Mouse (Mus musculus) embryonic facial prominence, embryonic 14.5 days (tissue): ENCODE results near the gene Btnl2. TPM values are rescaled to one million over a fixed set of nuclear protein-coding genes. Genes with fewer than 3 reads are reported as not detected.

Source experiments
- ATAC-seq: fragments of 200-750 bp; cut with Nextera tagmentation; 2 replicates; pipeline ENCODE4 v1.8.0; 2017; ENCODE audit warnings: low read depth, moderate number of reproducible peaks, moderate TSS enrichment
- DNase-seq: peaks from one replicate; pipeline ENCODE4 v3.0.0-alpha.2; 2015; ENCODE audit warnings: low spot score
- H3K27ac ChIP-seq: fragments of 300-500 bp; sonication (generic); replicated peaks from 2 replicates; pipeline ENCODE4 v1.5.1; 2014; ENCODE audit warnings: low read depth, mild to moderate bottlenecking, low read length, moderate library complexity
- H3K27me3 ChIP-seq: fragments of 300-500 bp; sonication (generic); replicated peaks from 2 replicates; pipeline ENCODE4 v1.6.1; 2014; ENCODE audit warnings: low read length; ENCODE audit not compliant: control insufficient read depth, insufficient read depth
- H3K36me3 ChIP-seq: fragments of 300-500 bp; sonication (generic); 2 replicates; pipeline ENCODE4 v1.6.1; 2014; ENCODE audit warnings: low read length, mixed read lengths; ENCODE audit not compliant: control insufficient read depth, insufficient read depth
- H3K4me1 ChIP-seq: fragments of 300-500 bp; sonication (generic); 2 replicates; pipeline ENCODE4 v1.6.1; 2014; ENCODE audit warnings: antibody characterized with exemption, low read length; ENCODE audit not compliant: control insufficient read depth, insufficient read depth
- H3K4me2 ChIP-seq: fragments of 300-500 bp; sonication (generic); 2 replicates; pipeline ENCODE4 v1.6.1; 2014; ENCODE audit warnings: low read depth, mild to moderate bottlenecking, low read length, moderate library complexity, mixed read lengths
- H3K4me3 ChIP-seq: fragments of 300-500 bp; sonication (generic); 2 replicates; pipeline ENCODE4 v1.5.1; 2014; ENCODE audit warnings: low read depth, mild to moderate bottlenecking, low read length
- H3K9ac ChIP-seq: fragments of 300-500 bp; sonication (generic); 2 replicates; pipeline ENCODE4 v1.6.1; 2014; ENCODE audit warnings: low read depth, mild to moderate bottlenecking, low read length, moderate library complexity, mixed read lengths
- H3K9me3 ChIP-seq: fragments of 300-500 bp; sonication (generic); 2 replicates; pipeline ENCODE4 v1.6.1; 2016; ENCODE audit warnings: low read length; ENCODE audit not compliant: control insufficient read depth
- WGBS: fragments of 180-500 bp; shearing (Covaris S2); extraction: QIAGEN DNeasy Blood & Tissue Kit; methylation state at CpG from one replicate; pipeline ENCODE4 v1.1.7; 2014; 5-methylcytosine and 5-hydroxymethylcytosine counted together
- polyA plus RNA-seq: library from polyadenylated mRNA; unstranded; fragments of >200 nt; fragmentation: Nextera tagmentation; extraction: Ambion mirVana; gene quantifications from 2 replicates; pipeline ENCODE4 v1.2.1, GENCODE M21; 2014

The Btnl2 gene
- polyA plus RNA-seq, 1 experiment from 2014 or later, result not detected

DNA sequence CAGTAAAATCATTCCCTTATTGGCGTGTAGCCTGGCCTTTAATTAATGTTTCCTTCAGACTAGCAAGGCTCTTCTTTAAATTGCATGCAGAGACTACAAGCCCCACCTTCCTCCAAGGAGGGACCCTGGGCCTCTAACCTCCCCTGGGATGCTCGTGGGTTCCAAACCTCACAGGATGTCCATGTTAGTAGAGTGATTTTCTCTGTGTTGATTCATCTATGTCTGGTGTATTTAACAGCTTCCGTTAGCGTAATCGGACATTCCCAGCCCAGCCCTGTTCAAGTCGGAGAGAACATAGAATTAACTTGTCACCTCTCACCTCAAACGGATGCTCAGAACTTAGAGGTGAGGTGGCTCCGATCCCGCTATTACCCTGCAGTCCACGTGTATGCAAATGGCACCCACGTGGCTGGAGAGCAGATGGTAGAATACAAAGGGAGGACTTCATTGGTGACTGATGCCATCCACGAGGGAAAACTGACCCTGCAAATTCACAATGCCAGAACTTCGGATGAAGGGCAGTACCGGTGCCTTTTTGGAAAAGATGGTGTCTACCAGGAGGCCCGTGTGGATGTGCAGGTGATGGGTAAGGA, 8.4 kb downstream of the Btnl2 start:
- H3K9ac ChIP-seq, result no peak overlapping the region
- no peak for DNase-seq
- no peaks in the 10 kb centered on the region for H3K36me3 ChIP-seq
- H3K27ac ChIP-seq, result no peak overlapping the region
- H3K27me3 ChIP-seq, result no peaks in the 10 kb centered on the region
- H3K9me3 ChIP-seq, result no peaks in the 10 kb centered on the region
- no peak for ATAC-seq
- no peak overlapping the region for H3K4me3 ChIP-seq
- H3K4me2 ChIP-seq, result no peak overlapping the region
- WGBS, result 79% methylated on average over 15 of the region's 15 CpGs
- no peaks in the 10 kb centered on the region for H3K4me1 ChIP-seq

DNA sequence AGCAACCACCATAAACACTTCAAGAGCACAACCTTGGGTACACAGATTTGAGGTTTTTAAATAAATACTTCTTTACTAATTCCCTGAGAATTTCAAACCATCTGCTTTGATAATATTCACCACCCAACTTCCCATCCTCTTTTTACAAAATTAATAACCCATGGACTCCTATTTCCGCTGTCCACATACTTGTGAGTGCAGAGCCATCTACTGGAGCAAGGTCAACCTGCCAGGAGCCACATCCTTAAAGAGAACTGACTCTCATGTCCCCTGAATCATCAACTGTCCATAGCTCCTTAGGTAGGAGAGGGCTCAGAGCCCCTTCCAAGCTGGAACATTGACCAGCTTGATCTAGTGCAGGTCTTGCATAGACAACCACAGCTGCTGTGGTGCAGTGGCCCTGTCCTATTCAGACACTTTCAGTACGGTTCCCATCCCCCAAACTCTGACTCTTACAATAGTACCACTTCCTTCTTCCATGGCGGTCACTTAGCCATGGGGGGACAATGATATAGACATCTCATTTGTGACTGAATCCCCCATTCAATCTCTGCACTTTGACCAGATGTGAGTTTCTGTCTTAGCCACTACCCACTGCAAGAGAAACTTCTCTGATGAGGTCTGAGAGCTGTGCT, 9.2 kb downstream of the Btnl2 start:
- ATAC-seq (no peak), DNase-seq (no peak)
- Histone ChIP-seq H3K27me3 (no peaks in the 10 kb centered on the region), H3K4me2 (no peak overlapping the region), H3K9me3 (no peaks in the 10 kb centered on the region), H3K4me3 (no peak overlapping the region), H3K9ac (no peak overlapping the region), H3K27ac (no peak overlapping the region), H3K4me1 (no peaks in the 10 kb centered on the region), H3K36me3 (no peaks in the 10 kb centered on the region)
- WGBS, result 80% methylated on average over 3 of the region's 3 CpGs

DNA sequence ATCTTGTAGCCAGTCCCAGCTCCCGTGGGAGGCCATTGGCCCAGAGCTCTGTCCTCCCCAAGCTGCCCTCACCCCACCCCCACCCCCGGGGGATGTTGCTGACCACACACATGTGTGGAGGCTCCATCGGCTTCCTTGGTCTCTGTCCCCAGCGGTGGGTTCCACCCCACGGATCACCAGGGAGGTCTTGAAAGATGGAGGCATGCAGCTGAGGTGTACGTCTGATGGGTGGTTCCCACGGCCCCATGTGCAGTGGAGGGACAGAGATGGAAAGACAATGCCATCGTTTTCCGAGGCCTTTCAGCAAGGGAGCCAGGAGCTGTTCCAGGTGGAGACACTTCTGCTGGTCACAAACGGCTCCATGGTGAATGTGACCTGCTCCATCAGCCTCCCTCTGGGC, 10.4 kb downstream of the Btnl2 start:
- 78% methylated on average over 10 of the region's 10 CpGs for WGBS
- Histone ChIP-seq H3K36me3 (no peaks in the 10 kb centered on the region), H3K9ac (no peak overlapping the region), H3K9me3 (no peaks in the 10 kb centered on the region), H3K4me3 (no peak overlapping the region), H3K4me2 (no peak overlapping the region), H3K27me3 (no peaks in the 10 kb centered on the region), H3K4me1 (no peaks in the 10 kb centered on the region), H3K27ac (no peak overlapping the region)
- no peak for DNase-seq
- no peak for ATAC-seq

DNA sequence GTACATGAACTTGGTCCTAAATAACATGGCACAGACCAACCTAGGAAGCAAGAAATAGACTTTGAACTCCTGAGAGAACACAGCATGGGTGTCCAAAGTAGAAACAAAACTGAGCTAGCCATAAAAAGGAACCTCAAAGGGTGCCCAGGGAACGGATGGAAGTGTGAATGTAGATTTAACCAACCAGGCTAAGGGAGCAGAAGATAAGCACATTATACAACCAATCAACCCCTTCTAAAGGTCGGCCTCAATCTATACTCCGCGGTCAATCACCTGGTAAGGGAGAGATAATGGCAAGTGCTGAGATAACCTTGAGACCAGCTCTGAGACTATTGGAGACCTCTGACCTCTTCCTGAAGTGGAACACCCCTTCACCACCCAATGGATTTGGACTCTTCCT, 15.9 kb downstream of the Btnl2 start:
- no peaks in the 10 kb centered on the region for H3K4me1 ChIP-seq
- DNase-seq, result no peak
- no peak overlapping the region for H3K4me3 ChIP-seq
- H3K4me2 ChIP-seq, result no peak overlapping the region
- whole genome bisulfite sequencing, result 83% methylated on average over 4 of the region's 4 CpGs
- H3K27ac ChIP-seq, result no peak overlapping the region
- H3K36me3 ChIP-seq, result no peaks in the 10 kb centered on the region
- H3K9ac ChIP-seq, result no peak overlapping the region
- ATAC-seq, result no peak
- no peaks in the 10 kb centered on the region for H3K27me3 ChIP-seq
- H3K9me3 ChIP-seq, result no peaks in the 10 kb centered on the region

DNA sequence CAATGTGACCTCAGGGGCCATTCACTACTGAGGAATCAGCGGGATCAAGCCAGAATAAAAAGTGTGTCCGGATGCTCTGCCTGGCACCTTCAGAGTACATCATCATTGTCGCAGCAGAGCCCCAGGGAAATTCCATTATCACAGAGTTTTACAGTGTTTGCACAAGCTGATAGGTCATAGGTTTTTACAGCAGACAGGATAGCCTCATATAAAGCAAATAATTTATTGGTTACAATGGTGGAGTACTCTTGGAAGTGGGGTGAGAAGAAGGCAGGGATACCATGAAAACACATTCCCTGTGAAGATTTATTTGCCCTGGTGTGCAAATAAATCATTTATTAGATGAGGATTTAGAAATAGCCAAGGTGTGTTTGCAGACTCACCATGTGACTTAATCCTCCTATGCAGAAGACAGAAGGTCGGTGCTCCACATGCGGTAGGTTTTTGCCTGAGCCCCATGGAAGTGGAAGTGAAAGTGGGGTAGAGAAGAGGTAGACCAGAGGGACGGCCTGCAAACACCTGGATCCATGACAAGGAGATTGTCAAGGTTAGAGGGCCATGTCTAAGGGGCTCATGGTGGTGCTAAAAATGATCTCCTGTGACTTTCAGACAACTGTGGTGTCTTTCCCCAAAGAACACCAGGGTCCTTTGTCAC, 18.6 kb downstream of the Btnl2 start:
- Histone ChIP-seq H3K4me1 (no peaks in the 10 kb centered on the region), H3K9ac (no peak overlapping the region), H3K9me3 (no peaks in the 10 kb centered on the region), H3K27ac (no peak overlapping the region), H3K36me3 (no peaks in the 10 kb centered on the region), H3K4me2 (no peak overlapping the region), H3K4me3 (no peak overlapping the region), H3K27me3 (no peaks in the 10 kb centered on the region)
- WGBS, result 75% methylated on average over 6 of the region's 6 CpGs
- ATAC-seq (no peak), DNase-seq (no peak)

DNA sequence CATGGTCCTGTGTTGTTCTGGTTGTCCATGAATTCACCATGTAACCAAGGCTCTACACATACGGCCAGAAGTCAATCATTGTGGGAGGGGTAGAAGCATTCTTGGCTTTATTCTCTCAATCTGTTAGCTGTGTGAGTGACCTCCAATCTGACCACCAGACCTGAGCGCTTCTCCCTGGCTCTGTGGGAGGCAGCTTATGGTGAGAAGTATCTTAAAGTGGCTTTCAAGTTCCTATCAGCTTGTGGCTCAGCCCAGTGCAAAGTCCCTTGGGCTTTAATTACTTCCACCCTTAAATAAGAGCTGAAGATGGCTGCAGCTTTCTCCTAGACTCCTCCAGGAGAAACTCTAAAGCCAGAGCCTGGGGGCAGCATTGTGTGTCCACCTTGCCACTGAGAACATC, 22.2 kb downstream of the Btnl2 start, which contains the start of gene Btnl1:
Btnl1 (plus strand) TSS at position 286 of the 400 bp plus-strand sequence.
- no peak for ATAC-seq
- Histone ChIP-seq H3K27ac (no peak within 1 kb of the TSS), H3K27me3 (no peaks in the 10 kb centered on the region)

DNA sequence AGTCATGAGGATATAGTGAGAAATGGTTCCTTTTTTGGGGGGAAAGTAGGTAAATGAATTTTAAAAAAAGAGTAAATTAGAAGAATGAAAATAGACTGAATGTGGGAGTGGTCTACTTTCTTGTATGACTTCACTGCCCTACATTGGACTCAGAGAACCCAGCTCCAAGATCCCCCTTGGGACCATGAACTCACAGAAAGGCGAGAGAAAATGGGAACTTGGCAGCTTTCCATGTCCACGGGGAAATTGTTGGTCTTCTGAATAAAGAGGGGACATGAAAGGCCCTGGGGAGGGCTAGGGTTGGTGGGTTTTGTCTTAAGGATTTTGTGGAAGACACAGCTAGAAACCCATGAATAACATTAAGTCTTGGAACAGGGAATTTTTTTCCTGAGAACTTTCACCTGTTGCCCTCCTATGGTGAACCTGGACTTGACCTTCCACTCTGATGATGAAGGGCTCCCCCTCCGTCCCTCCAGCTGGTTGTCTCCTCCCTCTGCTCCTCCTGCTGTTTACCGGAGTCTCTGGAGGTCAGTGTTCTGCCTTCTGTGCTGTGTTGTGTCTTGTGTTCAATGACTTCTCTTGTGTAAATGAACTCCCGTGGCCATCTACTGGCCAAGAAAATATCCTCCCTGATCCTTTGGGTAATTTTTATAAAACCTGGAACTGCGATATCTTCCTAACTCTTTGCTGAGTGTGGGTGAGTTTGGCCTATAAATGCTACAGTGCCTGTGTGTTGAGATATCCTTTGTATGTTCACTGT, 23.0 kb downstream of the Btnl2 start:
- ATAC-seq (no peak), DNase-seq (no peak)
- H3K9ac ChIP-seq, result no peak overlapping the region
- no peak overlapping the region for H3K4me3 ChIP-seq
- H3K27ac ChIP-seq, result no peak overlapping the region
- no peaks in the 10 kb centered on the region for H3K27me3 ChIP-seq
- no peaks in the 10 kb centered on the region for H3K36me3 ChIP-seq
- no peak overlapping the region for H3K4me2 ChIP-seq
- H3K9me3 ChIP-seq, result no peaks in the 10 kb centered on the region
- H3K4me1 ChIP-seq, result no peaks in the 10 kb centered on the region
- WGBS, result 59% methylated on average over 6 of the region's 6 CpGs

More for the DNA sequence above, 22.2 kb downstream of the Btnl2 start, which contains the start of gene Btnl1:
- DNase-seq, result no peak
- Histone ChIP-seq H3K9me3 (no peaks in the 10 kb centered on the region), H3K4me3 (no peak within 1 kb of the TSS), H3K36me3 (no peaks in the 10 kb centered on the region), H3K4me1 (no peaks in the 10 kb centered on the region), H3K9ac (no peak within 1 kb of the TSS), H3K4me2 (no peak within 1 kb of the TSS)
- WGBS, result 79% methylated on average over 2 of the region's 2 CpGs

DNA sequence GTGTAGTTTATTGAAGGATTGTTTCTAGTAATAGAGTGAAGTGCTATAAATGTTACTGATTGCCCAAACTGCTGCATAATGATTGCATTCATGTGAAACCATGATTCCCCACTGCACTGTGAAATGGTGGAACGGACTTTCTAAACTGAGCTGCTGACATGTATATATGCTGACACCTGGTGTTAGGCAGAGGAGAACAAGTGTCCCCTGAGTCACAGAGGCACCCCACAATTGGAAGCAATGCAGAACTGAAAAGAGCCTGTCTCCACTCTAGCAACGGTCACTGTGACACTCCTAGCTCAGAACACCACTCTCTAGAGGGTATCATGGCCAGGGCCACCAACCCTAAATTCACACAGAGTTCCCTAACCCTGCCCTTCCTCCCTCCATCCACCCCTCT, 24.1 kb downstream of the Btnl2 start:
- Histone ChIP-seq H3K4me2 (no peak overlapping the region), H3K9me3 (peaks cover 4% of the 10 kb centered on the region; the same call in 1 of the 2 replicates), H3K36me3 (no peaks in the 10 kb centered on the region), H3K27ac (no peak overlapping the region), H3K27me3 (no peaks in the 10 kb centered on the region), H3K4me1 (no peaks in the 10 kb centered on the region), H3K4me3 (no peak overlapping the region), H3K9ac (no peak overlapping the region)
- WGBS, result 65% methylated on average over 2 of the region's 2 CpGs
- ATAC-seq (no peak), DNase-seq (no peak)
